Mouse (Mus musculus) ES-Bruce4 (cell line): Measurements from ENCODE around the gene Scd3. TPM values are rescaled to one million over a fixed set of nuclear protein-coding genes. Genes with fewer than 3 reads are reported as not detected.
A peak's percentile ranks its signal among the peaks of the same experiment; 100 is the strongest.

Experiments used
- H3K27ac ChIP-seq: 2 replicates; pipeline ENCODE4 v1.5.1; 2012; ENCODE audit warnings: low read length, inconsistent platforms; ENCODE audit not compliant: insufficient read depth
- H3K27me3 ChIP-seq: 2 replicates; pipeline ENCODE4 v1.6.1; 2012; ENCODE audit warnings: mild to moderate bottlenecking, low read length, inconsistent platforms; ENCODE audit not compliant: control insufficient read depth, poor library complexity, insufficient read depth, severe bottlenecking
- H3K36me3 ChIP-seq: 2 replicates; pipeline ENCODE4 v1.6.1; 2012; ENCODE audit warnings: inconsistent platforms, mild to moderate bottlenecking, low read length, moderate library complexity; ENCODE audit not compliant: control insufficient read depth, poor library complexity, insufficient read depth, severe bottlenecking
- H3K4me1 ChIP-seq: one replicate; pipeline ENCODE4 v1.8.1; 2011; ENCODE audit warnings: low read length; ENCODE audit not compliant: control insufficient read depth, insufficient read depth
- H3K4me3 ChIP-seq: 2 replicates; pipeline ENCODE4 v1.5.1; 2011; ENCODE audit warnings: low read depth, mild to moderate bottlenecking, low read length
- H3K9ac ChIP-seq: 2 replicates; pipeline ENCODE4 v1.6.1; 2012; ENCODE audit warnings: low read depth, mild to moderate bottlenecking, inconsistent platforms; ENCODE audit not compliant: poor library complexity, severe bottlenecking
- H3K9me3 ChIP-seq: replicated peaks from 2 replicates; pipeline ENCODE4 v1.6.1; 2012; ENCODE audit warnings: mild to moderate bottlenecking, low read length, inconsistent platforms; ENCODE audit not compliant: control insufficient read depth, poor library complexity, insufficient read depth, severe bottlenecking
- CTCF ChIP-seq: IDR thresholded peaks from one replicate; pipeline ENCODE4 v1.8.1; 2011; ENCODE audit warnings: low read depth, low read length
- EP300 ChIP-seq: IDR thresholded peaks from 2 replicates; pipeline ENCODE4 v1.6.1; 2011; ENCODE audit warnings: low read depth, low read length; ENCODE audit not compliant: insufficient read depth
- POLR2A ChIP-seq: IDR thresholded peaks from one replicate; pipeline ENCODE4 v1.8.1; 2011; ENCODE audit warnings: low read length; ENCODE audit not compliant: insufficient read depth
- polyA plus RNA-seq: library from polyadenylated mRNA; stranded (reverse); fragments of >200 nt; gene quantifications from 2 replicates; pipeline ENCODE4 v1.2.4, GENCODE M21; 2011; ENCODE audit warnings: low read depth; ENCODE audit not compliant: missing spikeins, insufficient read depth, insufficient read length

Scd3 gene
- polyA plus RNA-seq, 1 experiment = 3.3 TPM

DNA sequence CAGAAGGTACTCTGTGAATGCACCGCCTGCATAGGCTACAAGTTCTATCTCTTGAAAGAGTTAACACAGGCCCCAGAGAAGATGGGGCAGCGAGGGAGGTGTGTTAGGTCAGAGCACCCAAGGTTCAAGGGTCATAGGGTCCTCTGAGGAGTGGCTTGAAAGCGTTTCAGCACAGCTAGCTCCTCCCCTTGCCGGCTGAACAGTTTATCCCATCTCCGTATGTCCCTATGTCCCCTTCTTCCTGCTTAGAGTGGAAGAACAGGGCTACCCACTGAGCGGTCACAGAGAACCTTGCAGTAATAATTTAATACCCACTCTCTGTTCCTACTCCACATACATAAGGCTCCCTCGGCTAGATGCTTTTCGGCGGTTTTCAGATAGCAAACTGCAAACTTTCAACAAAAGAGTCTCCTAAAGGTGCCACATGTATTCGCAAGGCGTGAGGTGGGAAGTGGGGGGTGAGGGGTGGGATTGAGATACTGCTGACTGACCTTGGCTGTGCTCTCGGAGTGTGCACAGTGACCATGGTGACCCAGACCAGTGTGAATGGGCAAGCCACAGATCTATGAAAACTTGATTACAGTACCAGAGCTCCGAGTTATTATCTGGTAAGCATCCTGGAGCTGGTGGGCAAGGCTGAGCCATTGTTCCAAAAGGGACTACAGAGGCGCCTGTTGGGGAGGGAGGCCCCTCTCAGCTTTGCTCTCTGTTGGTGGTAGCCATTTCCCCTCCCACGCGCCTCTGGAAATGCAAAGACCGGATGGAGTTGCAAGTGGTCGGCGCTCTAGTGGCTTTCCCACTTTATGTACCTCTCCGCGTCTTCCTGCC is 90.1 kb downstream of the Scd3 start, which contains the start of gene Scd2:
TSS of gene Scd2 (plus strand) at position 734 of the 828 bp plus-strand sequence.
- peak within 1 kb of the TSS; percentile 85 for H3K9ac ChIP-seq
- peak within 1 kb of the TSS; percentile 86 for H3K27ac ChIP-seq
- TF ChIP-seq POLR2A (no peak), EP300 (no peak), CTCF (no peak)
- H3K4me1 ChIP-seq = peaks cover 2% of the 10 kb centered on the region
- peaks cover 32% of the 10 kb centered on the region for H3K36me3 ChIP-seq
- no peaks in the 10 kb centered on the region for H3K27me3 ChIP-seq
- H3K4me3 ChIP-seq = peak within 1 kb of the TSS; percentile 96
- no peaks in the 10 kb centered on the region for H3K9me3 ChIP-seq

Other genes starting within 250 kb of the Scd3 start
- gene Cpn1, start 216.7 kb upstream of the Scd3 start, polyA plus RNA-seq = 0.78 and 1.2 TPM in 2 replicates
- 0.31 TPM in 1 of 2 replicates, not detected in the other for gene Cyp2c23, start 174.1 kb upstream of the Scd3 start, polyA plus RNA-seq
- 23.2 and 28.0 TPM in 2 replicates for gene Erlin1, start 133.5 kb upstream of the Scd3 start, polyA plus RNA-seq
- 56.0 and 70.0 TPM in 2 replicates for gene Chuk, start 95.8 kb upstream of the Scd3 start, polyA plus RNA-seq
- 34.7 and 39.2 TPM in 2 replicates for gene Cwf19l1, start 67.4 kb upstream of the Scd3 start, polyA plus RNA-seq
- 81.3 and 86.7 TPM in 2 replicates for gene Bloc1s2, start 56.8 kb upstream of the Scd3 start, polyA plus RNA-seq
- not detected in 2 replicates for gene Pkd2l1, start 10.8 kb upstream of the Scd3 start, polyA plus RNA-seq
- gene Scd2, start 90.4 kb downstream of the Scd3 start, polyA plus RNA-seq = 329 and 359 TPM in 2 replicates
- gene Scd4, start 129.8 kb downstream of the Scd3 start, polyA plus RNA-seq = 0.19 TPM in 1 of 2 replicates, not detected in the other
- gene Scd1, start 204.6 kb downstream of the Scd3 start, polyA plus RNA-seq = 114 TPM in 2 replicates